8 mouse cellular contexts compared by ENCODE assay signal in genomic region chr10:80611024-80611423, GRCm38 (mm10). TPM values are rescaled to one million over a fixed set of nuclear protein-coding genes. Genes with fewer than 3 reads are reported as not detected.
DNase-seq lines count a peak whose midpoint lies in the region; ATAC-seq and TF ChIP-seq lines count a peak whose summit lies in the region.

No protein-coding gene starts in this region.

- WGBS in midbrain, embryonic 10.5 days, result 83% methylated on average over 4 of the region's 4 CpGs
- 81% methylated on average over 4 of the region's 4 CpGs for WGBS in midbrain, embryonic 15.5 days
- 77% methylated on average over 4 of the region's 4 CpGs for WGBS in limb, embryonic 11.5 days
- WGBS in midbrain, postnatal 0 days, result 81% methylated on average over 4 of the region's 4 CpGs

- H3K27ac ChIP-seq in midbrain, embryonic 10.5 days (replicated peaks), result no peak overlapping the region
- no peak overlapping the region for H3K27ac ChIP-seq in midbrain, embryonic 15.5 days
- H3K27ac ChIP-seq in limb, embryonic 11.5 days (replicated peaks; ENCODE audit: low read depth, low read length), result no peak overlapping the region
- no peak overlapping the region for H3K27ac ChIP-seq in midbrain, postnatal 0 days (ENCODE audit: low read depth, low read length)

- H3K4me2 ChIP-seq in midbrain, embryonic 15.5 days, result no peak overlapping the region
- no peak overlapping the region for H3K4me2 ChIP-seq in limb, embryonic 11.5 days (ENCODE audit: low read depth, severe bottlenecking)
- no peak overlapping the region for H3K4me2 ChIP-seq in midbrain, postnatal 0 days (ENCODE audit: low read depth, low read length, poor library complexity, severe bottlenecking)

- no peak overlapping the region for H3K4me3 ChIP-seq in midbrain, embryonic 10.5 days
- H3K4me3 ChIP-seq in midbrain, embryonic 15.5 days, result no peak overlapping the region
- no peak overlapping the region for H3K4me3 ChIP-seq in limb, embryonic 11.5 days (ENCODE audit: low read depth, low read length)
- H3K4me3 ChIP-seq in midbrain, postnatal 0 days (ENCODE audit: low read depth, low read length), result no peak overlapping the region

- ATAC-seq in midbrain, embryonic 15.5 days (replicated peaks), result no peak
- no peak for ATAC-seq in limb, embryonic 11.5 days (ENCODE audit: insufficient number of reproducible peaks, low FRiP score, low TSS enrichment, low read depth)
- ATAC-seq in midbrain, postnatal 0 days (ENCODE audit: low FRiP score), result no peak
- no peak for ATAC-seq in frontal cortex, adult (ENCODE audit: low TSS enrichment)

- no peaks in the 10 kb centered on the region for H3K27me3 ChIP-seq in midbrain, embryonic 10.5 days (ENCODE audit: low read depth, poor library complexity, severe bottlenecking)
- H3K27me3 ChIP-seq in midbrain, embryonic 15.5 days (replicated peaks), result no peaks in the 10 kb centered on the region
- no peaks in the 10 kb centered on the region for H3K27me3 ChIP-seq in limb, embryonic 11.5 days (ENCODE audit: control insufficient read depth, insufficient read depth, low read length)
- no peaks in the 10 kb centered on the region for H3K27me3 ChIP-seq in midbrain, postnatal 0 days (ENCODE audit: insufficient read depth, low read length)

- H3K9me3 ChIP-seq in midbrain, embryonic 10.5 days (replicated peaks), result no peaks in the 10 kb centered on the region
- H3K9me3 ChIP-seq in midbrain, embryonic 15.5 days, result no peaks in the 10 kb centered on the region
- no peaks in the 10 kb centered on the region for H3K9me3 ChIP-seq in limb, embryonic 11.5 days (ENCODE audit: control insufficient read depth, low read length)
- H3K9me3 ChIP-seq in midbrain, postnatal 0 days (ENCODE audit: low read length), result no peaks in the 10 kb centered on the region

- peaks cover 96% of the 10 kb centered on the region for H3K36me3 ChIP-seq in midbrain, embryonic 10.5 days
- H3K36me3 ChIP-seq in midbrain, embryonic 15.5 days (replicated peaks), result peaks cover 31% of the 10 kb centered on the region
- H3K36me3 ChIP-seq in limb, embryonic 11.5 days (ENCODE audit: control insufficient read depth, insufficient read depth, low read length), result peaks cover 37% of the 10 kb centered on the region
- H3K36me3 ChIP-seq in midbrain, postnatal 0 days (ENCODE audit: insufficient read depth, low read length), result peaks cover 64% of the 10 kb centered on the region

- peak; percentile 56 for DNase-seq in midbrain, embryonic 10.5 days (ENCODE audit: low spot score)
- peak; percentile 61 for DNase-seq in ZHBTc4 (ENCODE audit: low read depth, low spot score)
- peak; percentile 70 for DNase-seq in embryo, embryonic 10.5 days (ENCODE audit: low spot score)
- peak; percentile 72 for DNase-seq in limb, embryonic 11.5 days (ENCODE audit: low spot score)
- no peak for DNase-seq in midbrain, postnatal 0 days (ENCODE audit: low spot score)
- no peak for DNase-seq in layer of hippocampus, adult 9-11 months

- peak; percentile 73 for TF ChIP-seq CTCF in midbrain, postnatal 0 days (IDR thresholded peaks at IDR 0.05)

- H3K4me1 ChIP-seq in midbrain, embryonic 10.5 days, result no peaks in the 10 kb centered on the region
- H3K4me1 ChIP-seq in midbrain, embryonic 15.5 days, result no peaks in the 10 kb centered on the region
- no peaks in the 10 kb centered on the region for H3K4me1 ChIP-seq in limb, embryonic 11.5 days (ENCODE audit: control insufficient read depth, insufficient read depth, low read length)
- no peaks in the 10 kb centered on the region for H3K4me1 ChIP-seq in midbrain, postnatal 0 days (ENCODE audit: insufficient read depth, low read length)

- no peak overlapping the region for H3K9ac ChIP-seq in midbrain, embryonic 15.5 days
- no peak overlapping the region for H3K9ac ChIP-seq in limb, embryonic 11.5 days (ENCODE audit: low read length)
- no peak overlapping the region for H3K9ac ChIP-seq in midbrain, postnatal 0 days (replicated peaks; ENCODE audit: low read length, poor library complexity, severe bottlenecking)

RNA-seq across cellular contexts. Expression of gene Gm49322, which starts 5.2 kb away (rescaled TPM):
- 5.6 and 6.4 TPM in 2 replicates for polyA plus RNA-seq in midbrain, embryonic 10.5 days (2016; fragmentation: Nextera tagmentation; extraction: Ambion mirVana)
- 4.6 and 5.0 TPM in 2 replicates for polyA plus RNA-seq in midbrain, embryonic 15.5 days (2015; fragmentation: Nextera tagmentation; extraction: Ambion mirVana)
- 2.1 and 2.6 TPM in 2 replicates for polyA plus RNA-seq in limb, embryonic 11.5 days (2014; fragmentation: Nextera tagmentation; extraction: Ambion mirVana)
- total RNA-seq in midbrain, postnatal 0 days (2014; rRNA removed), result 2.0 and 2.7 TPM in 2 replicates
- 1.7 and 1.8 TPM in 2 replicates for polyA plus RNA-seq in midbrain, postnatal 0 days (2015; fragmentation: Nextera tagmentation; extraction: Ambion mirVana)

RNA-seq across cellular contexts. Expression of gene Adat3, which starts 8.3 kb away (rescaled TPM):
- polyA plus RNA-seq in midbrain, embryonic 10.5 days (2016; fragmentation: Nextera tagmentation; extraction: Ambion mirVana), result 10.6 and 10.8 TPM in 2 replicates
- 6.0 and 6.9 TPM in 2 replicates for polyA plus RNA-seq in midbrain, embryonic 15.5 days (2015; fragmentation: Nextera tagmentation; extraction: Ambion mirVana)
- 9.7 and 9.8 TPM in 2 replicates for polyA plus RNA-seq in limb, embryonic 11.5 days (2014; fragmentation: Nextera tagmentation; extraction: Ambion mirVana)
- 4.0 and 6.2 TPM in 2 replicates for total RNA-seq in midbrain, postnatal 0 days (2014; rRNA removed)
- 4.6 and 4.9 TPM in 2 replicates for polyA plus RNA-seq in midbrain, postnatal 0 days (2015; fragmentation: Nextera tagmentation; extraction: Ambion mirVana)

RNA-seq across cellular contexts. Expression of gene Scamp4, which starts 8.4 kb away (rescaled TPM):
- 91.0 and 94.1 TPM in 2 replicates for polyA plus RNA-seq in midbrain, embryonic 10.5 days (2016; fragmentation: Nextera tagmentation; extraction: Ambion mirVana)
- polyA plus RNA-seq in midbrain, embryonic 15.5 days (2015; fragmentation: Nextera tagmentation; extraction: Ambion mirVana), result 65.0 and 66.2 TPM in 2 replicates
- polyA plus RNA-seq in limb, embryonic 11.5 days (2014; fragmentation: Nextera tagmentation; extraction: Ambion mirVana), result 68.8 and 73.0 TPM in 2 replicates
- total RNA-seq in midbrain, postnatal 0 days (2014; rRNA removed), result 27.8 and 32.4 TPM in 2 replicates
- 73.1 and 76.9 TPM in 2 replicates for polyA plus RNA-seq in midbrain, postnatal 0 days (2015; fragmentation: Nextera tagmentation; extraction: Ambion mirVana)

RNA-seq across cellular contexts. Expression of gene Csnk1g2, which starts 11.6 kb away (rescaled TPM):
- 131 and 151 TPM in 2 replicates for polyA plus RNA-seq in midbrain, embryonic 10.5 days (2016; fragmentation: Nextera tagmentation; extraction: Ambion mirVana)
- 107 and 123 TPM in 2 replicates for polyA plus RNA-seq in midbrain, embryonic 15.5 days (2015; fragmentation: Nextera tagmentation; extraction: Ambion mirVana)
- 126 and 152 TPM in 2 replicates for polyA plus RNA-seq in limb, embryonic 11.5 days (2014; fragmentation: Nextera tagmentation; extraction: Ambion mirVana)
- total RNA-seq in midbrain, postnatal 0 days (2014; rRNA removed), result 124 and 146 TPM in 2 replicates
- 90.5 and 93.3 TPM in 2 replicates for polyA plus RNA-seq in midbrain, postnatal 0 days (2015; fragmentation: Nextera tagmentation; extraction: Ambion mirVana)

RNA-seq across cellular contexts. Expression of gene Abhd17a, which starts 20.9 kb away (rescaled TPM):
- 86.8 and 87.3 TPM in 2 replicates for polyA plus RNA-seq in midbrain, embryonic 10.5 days (2016; fragmentation: Nextera tagmentation; extraction: Ambion mirVana)
- 126 and 152 TPM in 2 replicates for polyA plus RNA-seq in midbrain, embryonic 15.5 days (2015; fragmentation: Nextera tagmentation; extraction: Ambion mirVana)
- polyA plus RNA-seq in limb, embryonic 11.5 days (2014; fragmentation: Nextera tagmentation; extraction: Ambion mirVana), result 114 and 121 TPM in 2 replicates
- 264 and 275 TPM in 2 replicates for total RNA-seq in midbrain, postnatal 0 days (2014; rRNA removed)
- 152 and 157 TPM in 2 replicates for polyA plus RNA-seq in midbrain, postnatal 0 days (2015; fragmentation: Nextera tagmentation; extraction: Ambion mirVana)

Comparison
In these comparisons a context has a peak if more than half of its experiments do, and no peak if none do; other contexts are left out.
1. DNase-seq: peak in midbrain, embryonic 10.5 days (single experiment), ZHBTc4 (single experiment), embryo, embryonic 10.5 days (single experiment) and limb, embryonic 11.5 days (single experiment); none in midbrain, postnatal 0 days (single experiment) and layer of hippocampus, adult 9-11 months (single experiment).